Mouse (Mus musculus) neural tube, embryonic 12.5 days (tissue): ENCODE results near the gene Lysmd1. TPM values are rescaled to one million over a fixed set of nuclear protein-coding genes. Genes with fewer than 3 reads are reported as not detected.

Experiments
- ATAC-seq: fragments of 200-750 bp; cut with Nextera tagmentation; 2 replicates; pipeline ENCODE4 v1.8.0; 2017; ENCODE audit warnings: low read depth, mild to moderate bottlenecking, moderate TSS enrichment, moderate library complexity; ENCODE audit not compliant: low FRiP score
- H3K27ac ChIP-seq: fragments of 300-500 bp; sonication (generic); 2 replicates; pipeline ENCODE4 v1.5.1; 2016
- H3K27me3 ChIP-seq: fragments of 300-500 bp; sonication (generic); replicated peaks from 2 replicates; pipeline ENCODE4 v1.6.1; 2016; ENCODE audit warnings: mild to moderate bottlenecking
- H3K36me3 ChIP-seq: fragments of 300-500 bp; sonication (generic); 2 replicates; pipeline ENCODE4 v1.6.1; 2016; ENCODE audit warnings: mild to moderate bottlenecking
- H3K4me1 ChIP-seq: fragments of 300-500 bp; sonication (generic); 2 replicates; pipeline ENCODE4 v1.6.1; 2016
- H3K4me2 ChIP-seq: fragments of 300-500 bp; sonication (generic); replicated peaks from 2 replicates; pipeline ENCODE4 v1.6.1; 2016; ENCODE audit warnings: mild to moderate bottlenecking
- H3K4me3 ChIP-seq: fragments of 300-500 bp; sonication (generic); 2 replicates; pipeline ENCODE4 v1.5.1; 2016
- H3K9ac ChIP-seq: fragments of 300-500 bp; sonication (generic); 2 replicates; pipeline ENCODE4 v1.6.1; 2016; ENCODE audit warnings: mild to moderate bottlenecking
- H3K9me3 ChIP-seq: fragments of 300-500 bp; sonication (generic); 2 replicates; pipeline ENCODE4 v1.6.1; 2016; ENCODE audit warnings: mild to moderate bottlenecking
- WGBS: fragments of 180-500 bp; shearing (Covaris S2); methylation state at CpG from one replicate; pipeline ENCODE4 v1.1.7; 2016; 5-methylcytosine and 5-hydroxymethylcytosine counted together
- polyA plus RNA-seq: library from polyadenylated mRNA; unstranded; fragments of >200 nt; fragmentation: Nextera tagmentation; extraction: Ambion mirVana; gene quantifications from 2 replicates; pipeline ENCODE4 v1.2.1, GENCODE M21; 2016

Gene Lysmd1
- polyA plus RNA-seq, 1 experiment from 2014 or later = 24.8 TPM

DNA sequence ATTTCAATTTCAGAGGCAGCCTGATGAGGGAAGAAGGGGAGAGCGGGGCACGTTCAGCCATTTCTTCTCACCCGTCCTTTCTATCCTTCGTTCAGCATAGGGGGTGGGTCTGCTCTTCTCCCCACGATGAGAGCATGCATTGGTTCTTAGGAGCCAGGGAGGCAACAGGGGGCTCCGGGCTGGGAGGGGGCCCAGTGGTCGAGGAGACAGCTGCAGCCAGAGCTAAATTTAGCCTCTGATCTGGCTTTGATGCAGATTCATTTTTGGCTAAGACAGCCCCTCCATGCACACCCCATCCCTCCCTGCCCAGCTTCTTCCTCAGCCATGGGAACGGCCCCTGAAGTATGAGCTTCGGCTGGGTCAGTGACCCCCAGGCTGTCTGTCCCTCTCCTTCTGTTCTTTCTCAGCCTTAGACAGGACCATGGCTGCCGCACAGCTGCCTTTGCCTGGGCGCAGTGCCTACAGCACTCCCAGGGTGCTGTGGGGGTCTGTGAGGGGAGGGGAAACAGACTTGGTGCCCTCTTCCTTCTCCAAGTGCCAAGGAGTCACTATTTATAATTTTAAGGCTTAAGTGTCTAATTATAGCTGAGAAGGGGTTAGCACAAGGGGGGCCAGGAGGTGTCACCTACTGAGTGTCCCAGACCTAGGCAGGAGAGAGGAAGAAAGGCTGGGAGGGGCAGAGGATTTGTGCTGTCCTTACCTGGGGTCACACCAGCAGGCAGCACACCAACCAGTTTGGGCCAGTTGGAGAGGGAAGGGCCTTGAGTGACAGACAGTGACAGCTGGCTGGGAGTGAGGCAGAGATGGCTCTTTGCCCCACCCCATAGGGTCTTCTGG lies 29.7 kb downstream of the Lysmd1 start:
- no peak overlapping the region for H3K27ac ChIP-seq
- ATAC-seq = no peak
- peak overlapping the region; percentile 86 for H3K4me3 ChIP-seq
- peaks cover 45% of the 10 kb centered on the region for H3K36me3 ChIP-seq
- H3K27me3 ChIP-seq = peaks cover 7% of the 10 kb centered on the region
- H3K4me2 ChIP-seq = peak overlapping the region; percentile 77
- H3K9ac ChIP-seq = peak overlapping the region; percentile 88
- peaks cover 37% of the 10 kb centered on the region for H3K4me1 ChIP-seq
- 60% methylated on average over 11 of the region's 11 CpGs for WGBS
- no peaks in the 10 kb centered on the region for H3K9me3 ChIP-seq

DNA sequence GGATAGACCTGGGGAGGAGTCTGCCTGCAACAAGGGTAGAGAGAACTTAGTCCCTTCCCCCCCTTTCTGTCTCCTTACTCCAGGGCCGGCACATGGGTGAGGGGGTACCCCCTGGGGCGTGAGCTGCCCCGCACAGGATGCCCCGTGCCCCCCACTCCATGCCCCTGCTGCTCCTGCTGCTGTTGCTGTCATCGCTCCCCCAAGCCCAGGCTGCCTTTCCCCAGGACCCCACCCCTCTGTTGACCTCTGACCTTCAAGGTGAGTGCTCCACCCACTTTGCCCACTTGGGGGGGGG lies 30.3 kb downstream of the Lysmd1 start:
- no peak for ATAC-seq
- peak overlapping the region; percentile 77 for H3K4me2 ChIP-seq
- H3K4me1 ChIP-seq = peaks cover 37% of the 10 kb centered on the region
- no peak overlapping the region for H3K27ac ChIP-seq
- H3K4me3 ChIP-seq = no peak overlapping the region
- no peaks in the 10 kb centered on the region for H3K9me3 ChIP-seq
- 0 out of 2 replicates have a peak overlapping the region, but pooled peaks have one; percentile 88 for H3K9ac ChIP-seq
- H3K27me3 ChIP-seq = peaks cover 12% of the 10 kb centered on the region
- H3K36me3 ChIP-seq = peaks cover 51% of the 10 kb centered on the region
- WGBS = 84% methylated on average over 5 of the region's 5 CpGs

DNA sequence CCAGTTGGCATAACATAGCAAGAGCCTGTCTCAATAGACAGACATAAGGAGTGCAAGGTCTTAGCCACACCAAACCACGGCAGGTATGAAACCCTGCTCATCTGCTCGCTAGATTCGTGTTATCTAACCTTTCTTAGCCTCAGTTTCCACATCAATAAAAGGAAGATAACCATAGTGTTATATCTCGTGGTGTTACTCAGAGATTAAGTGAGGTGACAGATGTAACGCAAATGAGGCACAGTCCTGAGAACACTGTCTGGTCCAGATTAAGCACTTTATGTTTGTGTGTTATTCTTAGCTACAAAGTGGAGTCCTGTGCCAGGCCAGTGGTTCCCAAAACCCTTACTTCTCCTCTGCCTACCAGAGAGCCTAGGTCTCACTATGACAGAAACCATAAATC lies 31.0 kb downstream of the Lysmd1 start:
- H3K4me1 ChIP-seq = peaks cover 33% of the 10 kb centered on the region
- H3K27ac ChIP-seq = no peak overlapping the region
- H3K36me3 ChIP-seq = peaks cover 57% of the 10 kb centered on the region
- peaks cover 18% of the 10 kb centered on the region for H3K27me3 ChIP-seq
- WGBS = 91% methylated on average over 5 of the region's 5 CpGs
- H3K4me3 ChIP-seq = no peak overlapping the region
- no peaks in the 10 kb centered on the region for H3K9me3 ChIP-seq
- ATAC-seq = no peak
- H3K4me2 ChIP-seq = 0 out of 2 replicates have a peak overlapping the region, but pooled peaks have one; percentile 77
- H3K9ac ChIP-seq = no peak overlapping the region

DNA sequence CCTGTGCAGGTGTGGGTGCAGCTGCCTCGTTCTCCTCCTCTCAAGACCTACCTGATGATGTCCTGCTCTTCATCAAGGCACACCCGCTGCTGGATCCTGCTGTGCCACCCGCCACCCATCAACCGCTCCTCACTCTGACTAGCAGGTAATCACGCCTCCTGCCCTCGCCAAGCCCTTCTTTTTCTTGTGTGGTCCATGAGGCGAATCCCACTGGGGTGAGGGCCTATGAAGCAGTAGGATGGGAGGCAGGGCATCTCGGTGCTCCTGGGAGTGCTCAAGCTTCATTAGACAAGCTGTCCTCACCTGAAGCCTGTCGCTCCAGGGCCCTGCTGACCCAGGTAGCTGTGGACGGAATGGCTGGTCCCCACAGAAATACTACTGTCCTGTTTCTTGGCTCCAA lies 36.1 kb downstream of the Lysmd1 start:
- peaks cover 62% of the 10 kb centered on the region for H3K27me3 ChIP-seq

DNA sequence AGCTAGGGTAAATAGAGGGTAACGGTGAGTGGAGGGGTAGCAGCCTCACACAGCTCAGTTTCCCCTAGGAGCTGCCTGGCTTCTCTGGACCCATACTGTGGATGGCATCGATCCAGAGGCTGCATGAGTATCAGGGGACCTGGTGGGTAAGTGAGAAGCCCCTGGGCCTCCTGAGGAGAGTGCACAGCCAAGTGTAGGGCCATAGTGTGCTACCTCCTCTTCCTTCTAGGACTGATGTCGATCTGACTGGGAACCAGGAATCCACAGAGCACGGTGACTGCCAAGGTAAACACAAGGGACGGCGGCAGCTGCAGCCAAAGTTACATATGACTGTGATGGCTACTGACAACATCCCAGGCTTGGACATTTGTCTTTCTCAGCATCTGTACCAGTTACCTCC lies 37.2 kb downstream of the Lysmd1 start:
- no peak for ATAC-seq
- no peak overlapping the region for H3K4me3 ChIP-seq
- 82% methylated on average over 6 of the region's 6 CpGs for WGBS
- peaks cover 14% of the 10 kb centered on the region for H3K4me1 ChIP-seq
- H3K4me2 ChIP-seq = no peak overlapping the region
- no peak overlapping the region for H3K27ac ChIP-seq
- no peak overlapping the region for H3K9ac ChIP-seq
- H3K36me3 ChIP-seq = peaks cover 79% of the 10 kb centered on the region
- H3K27me3 ChIP-seq = peaks cover 62% of the 10 kb centered on the region
- H3K9me3 ChIP-seq = no peaks in the 10 kb centered on the region

More for the DNA sequence above, 36.1 kb downstream of the Lysmd1 start:
- Histone ChIP-seq H3K27ac (no peak overlapping the region), H3K36me3 (peaks cover 90% of the 10 kb centered on the region), H3K9ac (no peak overlapping the region), H3K9me3 (no peaks in the 10 kb centered on the region), H3K4me2 (no peak overlapping the region), H3K4me1 (peaks cover 14% of the 10 kb centered on the region), H3K4me3 (no peak overlapping the region)
- WGBS = 90% methylated on average over 10 of the region's 10 CpGs
- ATAC-seq = no peak

DNA sequence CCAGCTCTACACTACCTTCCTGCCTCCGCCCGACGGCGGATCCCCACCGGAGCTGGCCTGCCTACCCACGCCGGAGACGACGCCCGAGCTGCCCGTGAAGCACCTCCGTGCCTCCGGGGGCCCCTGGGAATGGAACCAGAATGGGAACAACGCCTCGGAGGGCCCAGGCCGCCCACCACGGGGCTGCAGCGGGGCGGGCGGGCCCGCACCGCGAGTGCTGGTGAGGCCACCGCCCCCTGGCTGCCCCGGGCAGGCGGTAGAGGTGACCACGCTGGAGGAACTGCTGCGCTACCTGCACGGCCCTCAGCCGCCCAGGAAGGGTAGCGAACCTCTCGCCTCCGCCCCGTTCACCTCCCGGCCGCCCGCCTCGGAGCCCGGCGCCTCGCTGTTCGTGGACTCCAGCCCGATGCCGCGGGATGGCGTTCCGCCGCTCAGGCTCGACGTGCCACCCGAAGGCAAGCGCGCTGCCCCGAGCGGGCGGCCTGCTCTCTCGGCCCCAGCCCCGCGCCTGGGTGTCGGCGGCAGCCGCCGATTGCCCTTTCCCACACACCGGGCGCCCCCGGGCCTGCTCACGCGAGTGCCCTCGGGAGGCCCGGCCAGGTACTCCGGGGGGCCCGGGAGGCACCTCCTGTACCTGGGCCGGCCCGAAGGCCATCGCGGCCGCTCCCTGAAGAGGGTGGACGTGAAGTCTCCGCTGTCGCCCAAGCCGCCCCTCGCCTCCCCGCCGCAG lies 38.8 kb downstream of the Lysmd1 start:
- Histone ChIP-seq H3K27me3 (peaks cover 62% of the 10 kb centered on the region), H3K4me2 (peak overlapping the region; percentile 50), H3K9me3 (no peaks in the 10 kb centered on the region), H3K9ac (peak overlapping the region; percentile 44; the same call in 1 of the 2 replicates), H3K36me3 (peaks cover 65% of the 10 kb centered on the region), H3K4me3 (peak overlapping the region; percentile 19), H3K4me1 (peaks cover 14% of the 10 kb centered on the region), H3K27ac (no peak overlapping the region)
- no peak; the same call in 1 of the 2 replicates for ATAC-seq
- WGBS = 15% methylated on average over 78 of the region's 84 CpGs

DNA sequence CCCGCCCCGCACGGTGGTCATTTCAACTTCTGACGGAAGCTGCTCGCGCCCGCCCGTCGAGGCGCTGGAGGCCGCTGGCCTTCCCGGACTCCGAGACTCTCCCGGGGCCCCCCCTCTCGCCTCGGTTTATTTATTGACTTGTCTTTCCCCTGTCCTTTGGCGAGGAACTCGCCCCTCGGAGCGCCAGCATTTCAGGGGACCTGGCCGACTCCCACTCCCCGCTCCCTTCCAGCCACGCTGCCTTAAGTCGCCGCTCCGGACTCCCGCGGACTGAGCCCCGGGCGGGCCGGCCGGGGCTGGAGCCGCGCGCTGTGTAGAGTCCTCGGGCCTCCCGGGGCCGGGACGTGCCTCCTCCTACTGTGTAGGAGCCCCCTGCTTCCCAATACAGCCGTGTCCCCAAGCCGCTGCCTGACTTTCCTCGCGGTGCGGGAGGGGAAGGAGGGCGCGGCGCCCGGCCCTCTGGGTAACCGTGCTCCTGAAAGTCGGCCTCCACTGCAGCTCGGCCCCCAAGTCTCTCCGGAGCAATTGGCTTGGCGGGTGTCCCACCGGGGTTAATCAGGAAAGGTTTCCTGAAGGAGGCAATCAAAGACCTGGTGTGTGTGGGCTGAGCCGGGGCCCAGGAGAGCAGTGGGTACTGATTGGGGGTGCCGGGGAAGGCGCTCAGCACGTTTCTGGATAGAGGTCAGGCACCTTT lies 39.5 kb downstream of the Lysmd1 start:
- Histone ChIP-seq H3K9me3 (no peaks in the 10 kb centered on the region), H3K4me2 (peak overlapping the region; percentile 50), H3K27ac (no peak overlapping the region), H3K9ac (peak overlapping the region; percentile 44; the same call in 1 of the 2 replicates), H3K36me3 (peaks cover 58% of the 10 kb centered on the region), H3K4me1 (peaks cover 14% of the 10 kb centered on the region), H3K4me3 (peak overlapping the region; percentile 19), H3K27me3 (peaks cover 57% of the 10 kb centered on the region)
- 3% methylated on average over 58 of the region's 58 CpGs for WGBS
- ATAC-seq = 0 out of 2 replicates have a peak, but pooled peaks have one; percentile 26

DNA sequence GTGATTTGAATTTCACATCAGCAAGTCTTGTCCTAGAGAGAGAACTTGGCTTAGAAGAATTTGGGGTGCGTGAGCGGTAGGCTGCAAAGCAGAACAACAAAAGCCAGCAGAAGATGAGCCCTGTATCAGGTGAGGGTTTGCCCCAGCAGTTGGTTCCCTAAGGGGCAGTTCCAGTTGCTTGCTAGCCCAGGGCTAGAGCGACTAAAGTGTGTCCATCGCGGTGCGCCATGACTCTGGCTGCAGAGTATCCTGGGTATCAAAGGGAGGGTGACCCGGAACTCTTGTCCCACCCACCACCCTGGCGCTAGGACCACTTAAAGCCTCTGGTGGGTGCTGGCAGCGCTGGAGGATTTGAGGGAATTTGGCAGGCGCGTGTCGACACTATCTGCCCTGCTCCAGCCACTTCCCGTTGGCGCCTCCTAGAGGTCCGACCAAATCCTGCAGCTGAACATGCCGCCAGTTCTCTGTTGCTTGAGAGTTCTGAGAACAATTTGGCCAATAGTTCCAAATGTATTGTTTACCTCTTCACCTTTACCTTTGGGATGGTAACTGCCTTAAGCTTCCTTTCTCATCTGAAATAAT lies 40.2 kb downstream of the Lysmd1 start:
- H3K27me3 ChIP-seq = peaks cover 51% of the 10 kb centered on the region

DNA sequence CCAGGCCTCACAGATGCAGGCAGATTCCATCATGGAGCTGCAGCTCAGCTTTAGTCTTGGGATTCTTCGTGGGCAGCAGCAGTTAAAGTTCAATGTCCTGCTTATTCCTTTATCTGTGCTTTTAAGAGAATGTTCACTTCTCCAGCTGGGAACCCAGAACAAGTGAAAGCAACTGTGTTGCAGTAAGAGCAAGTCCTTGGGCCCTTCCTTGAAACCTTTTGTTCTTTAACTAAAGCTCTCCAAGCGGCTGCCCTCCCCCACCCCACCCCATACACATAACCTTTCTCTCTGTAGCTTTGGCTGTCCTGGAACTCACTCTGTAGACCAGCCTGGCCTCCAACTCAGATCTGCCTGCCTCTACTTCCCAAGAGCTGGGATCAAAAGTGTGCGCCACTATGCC lies 42.6 kb downstream of the Lysmd1 start:
- peaks cover 27% of the 10 kb centered on the region for H3K27me3 ChIP-seq
- no peak for ATAC-seq
- H3K9ac ChIP-seq = no peak overlapping the region
- H3K4me1 ChIP-seq = peaks cover 14% of the 10 kb centered on the region
- H3K4me3 ChIP-seq = no peak overlapping the region
- H3K27ac ChIP-seq = no peak overlapping the region
- peaks cover 27% of the 10 kb centered on the region for H3K36me3 ChIP-seq
- no peaks in the 10 kb centered on the region for H3K9me3 ChIP-seq
- WGBS = 58% methylated on average over 3 of the region's 3 CpGs
- no peak overlapping the region for H3K4me2 ChIP-seq

More for the DNA sequence above, 40.2 kb downstream of the Lysmd1 start:
- Histone ChIP-seq H3K4me1 (peaks cover 14% of the 10 kb centered on the region), H3K9me3 (no peaks in the 10 kb centered on the region), H3K36me3 (peaks cover 51% of the 10 kb centered on the region), H3K27ac (no peak overlapping the region), H3K4me3 (no peak overlapping the region), H3K4me2 (peak overlapping the region; percentile 50), H3K9ac (no peak overlapping the region)
- WGBS = 5% methylated on average over 16 of the region's 16 CpGs
- peak; percentile 48; the same call in 1 of the 2 replicates for ATAC-seq

DNA sequence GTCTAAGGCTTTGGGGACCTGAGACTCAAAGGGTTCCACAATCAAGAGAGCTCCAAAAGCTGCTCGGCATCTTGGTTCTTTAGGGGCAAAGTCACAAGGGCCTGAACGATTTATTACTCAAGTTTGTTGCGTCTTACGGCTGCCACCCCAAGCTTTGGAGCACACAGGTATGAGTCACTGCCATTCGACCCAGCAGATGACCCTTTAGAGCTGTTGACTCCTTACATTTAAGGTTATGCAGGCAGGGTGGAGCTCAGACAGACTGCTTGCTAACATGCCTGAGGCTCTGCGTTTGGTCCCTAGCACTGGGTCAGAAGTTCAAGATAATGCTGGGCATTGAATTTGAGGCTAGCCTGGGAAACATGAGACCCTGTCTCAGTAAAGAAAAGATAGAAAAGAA lies 43.7 kb downstream of the Lysmd1 start:
- H3K9me3 ChIP-seq = no peaks in the 10 kb centered on the region
- peaks cover 16% of the 10 kb centered on the region for H3K27me3 ChIP-seq
- peaks cover 16% of the 10 kb centered on the region for H3K36me3 ChIP-seq
- peaks cover 12% of the 10 kb centered on the region for H3K4me1 ChIP-seq
- H3K4me2 ChIP-seq = no peak overlapping the region
- ATAC-seq = no peak
- H3K9ac ChIP-seq = no peak overlapping the region
- H3K27ac ChIP-seq = no peak overlapping the region
- WGBS = 72% methylated on average over 6 of the region's 6 CpGs
- no peak overlapping the region for H3K4me3 ChIP-seq

DNA sequence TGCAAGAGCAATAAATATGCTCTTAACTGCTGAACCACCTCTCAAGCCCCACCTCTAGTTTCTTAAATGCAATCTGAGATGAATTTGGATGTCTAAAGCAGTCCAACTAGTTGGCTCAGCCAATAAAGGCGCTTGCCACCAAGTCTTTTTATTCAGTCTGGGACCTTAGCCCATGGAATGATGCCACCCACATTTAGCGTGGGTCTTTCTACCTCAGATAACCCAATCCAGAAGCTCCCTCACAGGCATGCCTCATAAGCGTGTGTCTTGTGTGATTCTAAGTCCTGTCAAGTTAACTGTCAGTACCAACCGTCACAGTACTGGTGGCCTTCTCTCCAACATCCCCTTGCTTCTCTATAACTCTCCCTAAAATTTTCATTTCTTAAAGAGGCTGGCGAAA lies 45.1 kb downstream of the Lysmd1 start:
- Histone ChIP-seq H3K4me1 (no peaks in the 10 kb centered on the region), H3K4me2 (no peak overlapping the region), H3K27me3 (0 out of 2 replicates have a peak, but pooled peaks cover 3% of the 10 kb centered on the region), H3K9me3 (no peaks in the 10 kb centered on the region), H3K4me3 (no peak overlapping the region), H3K36me3 (peaks cover 3% of the 10 kb centered on the region; the same call in 1 of the 2 replicates), H3K9ac (no peak overlapping the region), H3K27ac (no peak overlapping the region)
- no peak for ATAC-seq
- 91% methylated on average over 5 of the region's 5 CpGs for WGBS
